Mouse (Mus musculus) MEL (cell line): ENCODE data around the gene Igsf6. TPM values are rescaled to one million over a fixed set of nuclear protein-coding genes. Genes with fewer than 3 reads are reported as not detected.

Source experiments
- DNase-seq: peaks from one replicate; pipeline ENCODE4 v3.0.0; 2011; ENCODE audit warnings: low read depth, low spot score
- H3K27ac ChIP-seq: 2 replicates; pipeline ENCODE4 v1.5.1; 2012; ENCODE audit warnings: low read depth, mild to moderate bottlenecking, control low read depth, low read length, moderate library complexity; ENCODE audit not compliant: control insufficient read depth
- H3K27me3 ChIP-seq, 2 experiments: fragments of 150-350 bp in 1 of 2; sonication (generic) in 1 of 2; 2 replicates each; pipeline ENCODE4 v1.6.1; 2012; ENCODE audit warnings: low read length in 2 of 2, mild to moderate bottlenecking in 2 of 2, improper control_type of control experiment in 1 of 2, moderate library complexity in 1 of 2; ENCODE audit not compliant: insufficient read depth in 2 of 2, control insufficient read depth in 1 of 2
- H3K36me3 ChIP-seq, 2 experiments: 2 replicates each; pipeline ENCODE4 v1.6.1; 2012 to 2014; ENCODE audit warnings: low read length in 2 of 2, improper control_type of control experiment in 1 of 2, inconsistent platforms in 1 of 2, mild to moderate bottlenecking in 1 of 2; ENCODE audit not compliant: insufficient read depth in 2 of 2, control insufficient read depth in 1 of 2
- H3K4me1 ChIP-seq, 2 experiments: fragments of 150-350 bp in 1 of 2; sonication (generic) in 1 of 2; 2 replicates each; pipeline ENCODE4 v1.6.1; 2012; ENCODE audit warnings: low read length in 2 of 2, improper control_type of control experiment in 1 of 2, mild to moderate bottlenecking in 1 of 2; ENCODE audit not compliant: insufficient read depth in 2 of 2, control insufficient read depth in 1 of 2
- H3K4me3 ChIP-seq, 2 experiments: fragments of 150-350 bp in 1 of 2; sonication (generic) in 1 of 2; 2 replicates each; pipeline ENCODE4 v1.5.1; 2012; ENCODE audit warnings: low read depth in 2 of 2, low read length in 2 of 2, mild to moderate bottlenecking in 2 of 2, moderate library complexity in 2 of 2, control low read depth in 1 of 2, improper control_type of control experiment in 1 of 2; ENCODE audit not compliant: control insufficient read depth in 1 of 2, insufficient read depth in 1 of 2
- H3K79me2 ChIP-seq: 2 replicates; pipeline ENCODE4 v1.6.1; 2012; ENCODE audit warnings: mild to moderate bottlenecking, low read length, moderate library complexity; ENCODE audit not compliant: control insufficient read depth, poor library complexity, insufficient read depth
- H3K9ac ChIP-seq: 2 replicates; pipeline ENCODE4 v1.6.1; 2012; ENCODE audit warnings: low read depth, mild to moderate bottlenecking, control low read depth, low read length, moderate library complexity; ENCODE audit not compliant: control insufficient read depth, poor library complexity, severe bottlenecking
- H3K9me3 ChIP-seq: fragments of 150-350 bp; sonication (generic); replicated peaks from 2 replicates; pipeline ENCODE4 v1.6.1; 2012; ENCODE audit warnings: mild to moderate bottlenecking, low read length, improper control_type of control experiment, moderate library complexity; ENCODE audit not compliant: insufficient read depth
- CHD1 ChIP-seq: IDR thresholded peaks from 2 replicates; pipeline ENCODE4 v1.6.1; 2012; ENCODE audit warnings: low read depth, mild to moderate bottlenecking, inconsistent platforms, low read length, improper control_type of control experiment
- CHD2 ChIP-seq: IDR thresholded peaks from 2 replicates; pipeline ENCODE4 v1.6.1; 2011; ENCODE audit warnings: low read length, improper control_type of control experiment
- CTCF ChIP-seq, 3 experiments: IDR thresholded peaks in 2 of 3; conservative IDR thresholded peaks in 1 of 3; 2 replicates each; pipeline ENCODE4 v1.5.1; 2011 to 2012; ENCODE audit warnings: low read length in 3 of 3, low read depth in 2 of 3, mild to moderate bottlenecking in 2 of 3, improper control_type of control experiment in 1 of 3, inconsistent platforms in 1 of 3, mixed read lengths in 1 of 3, moderate library complexity in 1 of 3; ENCODE audit not compliant: control insufficient read depth in 1 of 3, insufficient read depth in 1 of 3, poor library complexity in 1 of 3, severe bottlenecking in 1 of 3
- E2F4 ChIP-seq: IDR thresholded peaks from 2 replicates; pipeline ENCODE4 v1.6.1; 2011; ENCODE audit warnings: low read depth, low read length, improper control_type of control experiment, borderline replicate concordance
- ELF1 ChIP-seq: IDR thresholded peaks from 2 replicates; pipeline ENCODE4 v1.6.1; 2014; ENCODE audit warnings: low read depth, mild to moderate bottlenecking, inconsistent platforms, low read length, improper control_type of control experiment, moderate library complexity
- ETS1 ChIP-seq: IDR thresholded peaks from 2 replicates; pipeline ENCODE4 v1.6.1; 2012; ENCODE audit warnings: low read depth, mild to moderate bottlenecking, inconsistent platforms, low read length, improper control_type of control experiment, moderate library complexity
- GABPA ChIP-seq: IDR thresholded peaks from 2 replicates; pipeline ENCODE4 v1.6.1; 2012; ENCODE audit warnings: low read depth, mild to moderate bottlenecking, inconsistent platforms, low read length, improper control_type of control experiment, moderate library complexity
- HCFC1 ChIP-seq: IDR thresholded peaks from 2 replicates; pipeline ENCODE4 v1.6.1; 2012; ENCODE audit warnings: low read depth, mild to moderate bottlenecking, inconsistent platforms, low read length, improper control_type of control experiment, moderate library complexity
- KAT2A ChIP-seq: conservative IDR thresholded peaks from 2 replicates; pipeline ENCODE4 v1.6.1; 2012; ENCODE audit warnings: low read depth, low read length, improper control_type of control experiment, inconsistent platforms
- MAZ ChIP-seq: IDR thresholded peaks from 2 replicates; pipeline ENCODE4 v1.6.1; 2012; ENCODE audit warnings: low read depth, mild to moderate bottlenecking, inconsistent platforms, low read length, improper control_type of control experiment
- MYB ChIP-seq: IDR thresholded peaks from 2 replicates; pipeline ENCODE4 v1.6.1; 2011; ENCODE audit warnings: mild to moderate bottlenecking, low read depth, low read length, improper control_type of control experiment
- MYC ChIP-seq: IDR thresholded peaks from 2 replicates; pipeline ENCODE4 v1.6.1; 2011; ENCODE audit warnings: low read depth, mild to moderate bottlenecking, low read length, improper control_type of control experiment, moderate library complexity
- NRF1 ChIP-seq: IDR thresholded peaks from 2 replicates; pipeline ENCODE4 v1.6.1; 2014; ENCODE audit warnings: low read depth, mild to moderate bottlenecking, inconsistent platforms, low read length, improper control_type of control experiment, moderate library complexity; ENCODE audit not compliant: poor library complexity, insufficient read depth, severe bottlenecking
- POLR2A ChIP-seq, 2 experiments: IDR thresholded peaks; 2 replicates each; pipeline ENCODE4 v1.6.1; 2011 to 2012; ENCODE audit warnings: low read length in 2 of 2, mild to moderate bottlenecking in 2 of 2, control low read depth in 1 of 2, improper control_type of control experiment in 1 of 2, low read depth in 1 of 2, moderate library complexity in 1 of 2; ENCODE audit not compliant: control insufficient read depth in 1 of 2, insufficient read depth in 1 of 2, poor library complexity in 1 of 2
- POLR2AphosphoS2 ChIP-seq: IDR thresholded peaks from 2 replicates; pipeline ENCODE4 v1.6.1; 2011; ENCODE audit warnings: low read length, improper control_type of control experiment
- POLR2AphosphoS5 ChIP-seq: IDR thresholded peaks from 2 replicates; pipeline ENCODE4 v1.6.1; 2012; ENCODE audit warnings: low read depth, borderline replicate concordance, mild to moderate bottlenecking, inconsistent platforms, low read length, moderate library complexity, mixed read lengths
- RAD21 ChIP-seq: IDR thresholded peaks from 2 replicates; pipeline ENCODE4 v1.6.1; 2011; ENCODE audit warnings: mild to moderate bottlenecking, low read depth, low read length, improper control_type of control experiment
- RCOR1 ChIP-seq: IDR thresholded peaks from 2 replicates; pipeline ENCODE4 v1.6.1; 2012; ENCODE audit warnings: low read depth, mild to moderate bottlenecking, inconsistent platforms, low read length, improper control_type of control experiment
- SIN3A ChIP-seq: IDR thresholded peaks from 2 replicates; pipeline ENCODE4 v1.6.1; 2012; ENCODE audit warnings: low read length, improper control_type of control experiment, inconsistent platforms
- SMC3 ChIP-seq: IDR thresholded peaks from 2 replicates; pipeline ENCODE4 v1.6.1; 2011; ENCODE audit warnings: low read depth, low read length, improper control_type of control experiment
- TCF12 ChIP-seq: IDR thresholded peaks from 2 replicates; pipeline ENCODE4 v1.6.1; 2014; ENCODE audit warnings: low read depth, mild to moderate bottlenecking, inconsistent platforms, low read length, improper control_type of control experiment, moderate library complexity
- UBTF ChIP-seq: IDR thresholded peaks from 2 replicates; pipeline ENCODE4 v1.6.1; 2012; ENCODE audit warnings: low read depth, mild to moderate bottlenecking, inconsistent platforms, low read length, improper control_type of control experiment, moderate library complexity, borderline replicate concordance; ENCODE audit not compliant: insufficient read depth
- ZC3H11A ChIP-seq: IDR thresholded peaks from 2 replicates; pipeline ENCODE4 v1.6.1; 2012; ENCODE audit warnings: low read depth, mild to moderate bottlenecking, inconsistent platforms, low read length, improper control_type of control experiment
- polyA plus RNA-seq, 2 experiments: library from polyadenylated mRNA; stranded (reverse) in 1 of 2; unstranded in 1 of 2; fragments of >175 nt in 1 of 2; fragments of >200 nt in 1 of 2; gene quantifications; 2 replicates each; pipeline versions ENCODE4 v1.2.1 to v1.2.4; 2012; ENCODE audit warnings: low replicate concordance in 2 of 2, low read depth in 1 of 2; ENCODE audit not compliant: insufficient read length in 2 of 2, insufficient read depth in 1 of 2, missing spikeins in 1 of 2
- total RNA-seq: library from RNA; depleted of rRNA; stranded (reverse); fragments of 300-350 nt; gene quantifications from 2 replicates; pipeline ENCODE4 v1.2.3, GENCODE M21; 2012; rRNA removed

The Igsf6 gene
- total RNA-seq (0.08 and 0.10 TPM in 2 replicates), polyA plus RNA-seq (under 1 TPM in 1 of 2 experiments, not detected in 1; 0.42 TPM)

DNA sequence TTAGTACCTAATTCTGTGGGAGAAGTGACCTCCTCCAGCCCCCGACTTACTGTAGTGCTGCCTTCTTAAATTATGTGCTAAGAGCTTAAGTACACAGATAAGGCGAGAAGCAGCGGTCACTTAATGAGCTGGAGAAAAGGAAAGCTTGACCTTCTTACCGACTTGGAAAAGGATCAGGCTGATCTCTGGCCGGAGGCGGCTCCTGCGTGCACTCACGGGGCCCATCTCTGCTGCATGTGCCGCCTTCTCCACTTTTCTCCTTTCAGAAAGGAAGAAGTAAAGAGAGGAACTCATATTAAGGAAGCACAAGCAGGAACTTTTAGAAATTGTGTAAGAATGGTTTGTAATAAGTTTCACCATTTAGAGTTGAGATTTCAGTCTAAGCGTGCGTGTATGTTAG lies at the start of gene Igsf6:
Gene Igsf6 (minus strand): TSS at position 292 of the 400 bp plus-strand sequence.
- TF ChIP-seq SIN3A: no peak
- no peak within 1 kb of the TSS for H3K4me3 ChIP-seq
- no peak for DNase-seq
- H3K36me3 ChIP-seq: peaks cover 0 to 8% of the 10 kb centered on the region in 2 experiments; a peak in 2 of 4 replicates
- H3K79me2 ChIP-seq: no peaks in the 10 kb centered on the region
- no peak within 1 kb of the TSS for H3K9ac ChIP-seq
- no peaks in the 10 kb centered on the region for H3K27me3 ChIP-seq
- H3K4me1 ChIP-seq: no peaks in the 10 kb centered on the region
- H3K9me3 ChIP-seq: no peaks in the 10 kb centered on the region
- H3K27ac ChIP-seq: no peak within 1 kb of the TSS

DNA sequence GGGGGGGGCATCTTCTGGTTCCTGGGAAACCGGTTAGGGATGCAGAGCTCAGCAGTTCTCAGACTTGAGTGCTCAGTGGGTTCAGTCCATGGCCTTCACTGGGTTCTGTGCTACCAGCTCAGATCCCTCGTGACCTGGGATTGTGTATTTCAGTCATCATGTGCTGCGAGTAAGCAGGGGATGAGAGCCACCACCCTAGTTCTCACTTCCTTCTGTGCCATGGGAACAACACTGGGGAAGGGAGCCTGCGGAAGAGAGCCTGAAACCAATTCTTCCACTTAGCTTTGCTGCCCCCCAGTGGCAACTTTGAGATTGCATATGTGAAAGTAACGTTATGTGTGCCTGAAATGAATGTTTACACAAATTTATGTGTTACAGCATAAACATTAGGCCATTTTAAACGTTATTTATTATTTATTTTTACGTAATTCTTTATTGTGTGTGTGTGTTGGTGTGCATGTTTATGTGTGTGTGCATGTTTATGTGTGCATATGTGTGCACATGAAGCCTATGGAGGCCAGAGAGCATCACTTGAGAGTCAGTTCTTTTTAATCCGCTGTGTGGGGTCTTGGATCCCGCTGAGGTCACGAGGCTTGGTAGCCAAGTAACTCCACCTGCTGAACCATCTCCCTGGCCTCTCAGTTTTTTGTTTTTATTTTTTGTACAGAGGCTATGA lies 45.9 kb upstream of the Igsf6 start:
- peak; percentile 80 for DNase-seq
- Histone ChIP-seq H3K9me3 (no peaks in the 10 kb centered on the region), H3K9ac (peak overlapping the region; percentile 37; the same call in 1 of the 2 replicates), H3K27me3 (0 out of 4 replicates have a peak, but pooled peaks cover 0 to 1% of the 10 kb centered on the region in 2 experiments), H3K79me2 (no peaks in the 10 kb centered on the region), H3K36me3 (no peaks in the 10 kb centered on the region), H3K4me1 (0 out of 4 replicates have a peak, but pooled peaks cover 0 to 3% of the 10 kb centered on the region in 2 experiments), H3K4me3 (no peak overlapping the region), H3K27ac (no peak overlapping the region)
- TF ChIP-seq CHD1 (no peak), POLR2AphosphoS2 (no peak), ZC3H11A (peak; percentile 87), CTCF (IDR thresholded peaks at IDR 0.05 in 2 of 3, conservative IDR thresholded peaks at IDR 0.05 in 1 of 3; ENCODE audit: control insufficient read depth in 1 of 3, insufficient read depth in 1 of 3, low read depth in 2 of 3, low read length in 3 of 3, poor library complexity in 1 of 3, severe bottlenecking in 1 of 3) (peak; percentile 65 to 93 (median 85)), ELF1 (no peak), CHD2 (no peak), RAD21 (peak; percentile 96), SMC3 (peak; percentile 92), NRF1 (no peak), ETS1 (no peak), E2F4 (no peak), SIN3A (peak; percentile 36; the same call in 1 of the 2 replicates)

DNA sequence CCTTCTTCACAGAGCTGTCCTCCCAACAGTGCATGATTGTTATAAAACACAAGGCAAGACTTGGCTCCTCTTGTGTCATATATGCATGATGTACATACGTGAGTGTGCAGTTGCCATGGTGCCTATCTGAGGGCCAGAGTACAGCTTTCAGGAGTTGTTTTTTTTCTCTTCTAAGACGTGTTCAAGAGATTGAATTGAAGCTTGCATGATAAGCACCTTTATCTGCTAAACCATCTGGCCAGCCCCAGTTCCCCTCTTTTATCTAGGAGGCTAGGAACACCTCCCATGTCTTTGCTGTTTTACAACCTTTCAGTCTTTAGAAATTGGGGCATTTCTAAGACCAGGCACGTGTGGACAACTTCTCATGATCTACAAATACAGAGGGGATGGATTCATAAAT lies 37.4 kb upstream of the Igsf6 start:
- Histone ChIP-seq H3K27ac (no peak overlapping the region), H3K4me1 (peaks cover 6 to 7% of the 10 kb centered on the region in 2 experiments), H3K79me2 (no peaks in the 10 kb centered on the region), H3K9me3 (no peaks in the 10 kb centered on the region), H3K4me3 (no peak overlapping the region), H3K27me3 (0 out of 4 replicates have a peak, but pooled peaks cover 0 to under 1% of the 10 kb centered on the region in 2 experiments), H3K9ac (no peak overlapping the region), H3K36me3 (peaks cover 0 to 7% of the 10 kb centered on the region in 2 experiments; a peak in 2 of 4 replicates)
- DNase-seq: peak; percentile 43
- TF ChIP-seq GABPA (no peak), RCOR1 (no peak), MYB (no peak), E2F4 (no peak), MAZ (no peak), POLR2A (IDR thresholded peaks at IDR 0.05; ENCODE audit: control insufficient read depth in 1 of 2, insufficient read depth in 1 of 2, low read depth in 1 of 2, low read length in 2 of 2, poor library complexity in 1 of 2) (no peak), MYC (no peak), ZC3H11A (no peak), CTCF (IDR thresholded peaks at IDR 0.05 in 2 of 3, conservative IDR thresholded peaks at IDR 0.05 in 1 of 3; ENCODE audit: control insufficient read depth in 1 of 3, insufficient read depth in 1 of 3, low read depth in 2 of 3, low read length in 3 of 3, poor library complexity in 1 of 3, severe bottlenecking in 1 of 3) (no peak), ETS1 (peak; percentile 32; the same call in 1 of the 2 replicates), HCFC1 (no peak), RAD21 (no peak), TCF12 (peak; percentile 84), KAT2A (no peak), CHD2 (no peak), POLR2AphosphoS5 (no peak), SMC3 (no peak), UBTF (no peak)
